Mouse (Mus musculus): ENCODE results near the gene Mgme1. TPM values are rescaled to one million over a fixed set of nuclear protein-coding genes. Genes with fewer than 3 reads are reported as not detected.
A peak's percentile ranks its signal among the peaks of the same experiment; 100 is the strongest.

Mgme1 gene
- polyA plus RNA-seq, 1 experiment from 2014 or later, result 17.5 TPM

GRCm38 (mm10) chr2:144238341-144238740 lies 32.1 kb upstream of the Mgme1 start:
- WGBS, result 67% methylated on average over 6 of the region's 6 CpGs
- ATAC-seq (ENCODE audit: insufficient number of reproducible peaks, insufficient read depth, low FRiP score, low TSS enrichment, low read depth), result no peak
- Histone ChIP-seq H3K4me1 (peaks cover 29% of the 10 kb centered on the region), H3K36me3 (no peaks in the 10 kb centered on the region), H3K9ac (no peak overlapping the region), H3K4me3 (no peak overlapping the region), H3K27me3 (no peaks in the 10 kb centered on the region), H3K27ac (no peak overlapping the region), H3K4me2 (no peak overlapping the region), H3K9me3 (no peaks in the 10 kb centered on the region)

DNA sequence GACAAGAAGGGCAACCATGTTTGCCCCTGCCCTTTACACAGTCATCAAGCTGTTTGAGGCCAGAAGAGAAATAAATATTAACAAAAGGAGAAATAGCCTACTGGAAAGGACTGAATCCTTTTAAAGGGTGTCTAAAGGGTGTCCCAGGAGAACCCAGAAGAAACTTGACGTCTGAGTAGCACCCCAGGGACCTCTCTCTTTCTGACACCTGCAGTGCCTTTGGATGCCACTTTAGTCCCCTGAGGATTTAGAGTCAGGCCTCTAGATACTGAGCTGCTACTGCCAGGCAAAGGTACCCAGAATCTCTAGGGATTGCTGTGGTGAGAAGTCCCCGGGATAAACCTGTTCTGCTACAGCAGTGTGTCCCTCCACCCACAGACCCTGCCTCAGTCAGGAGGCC lies 31.1 kb upstream of the Mgme1 start:
- Histone ChIP-seq H3K9ac (no peak overlapping the region), H3K27ac (no peak overlapping the region), H3K9me3 (no peaks in the 10 kb centered on the region), H3K27me3 (no peaks in the 10 kb centered on the region), H3K36me3 (no peaks in the 10 kb centered on the region), H3K4me1 (peaks cover 29% of the 10 kb centered on the region), H3K4me3 (no peak overlapping the region), H3K4me2 (no peak overlapping the region)
- ATAC-seq (ENCODE audit: insufficient number of reproducible peaks, insufficient read depth, low FRiP score, low TSS enrichment, low read depth), result no peak
- WGBS, result 60% methylated on average over 2 of the region's 2 CpGs

DNA sequence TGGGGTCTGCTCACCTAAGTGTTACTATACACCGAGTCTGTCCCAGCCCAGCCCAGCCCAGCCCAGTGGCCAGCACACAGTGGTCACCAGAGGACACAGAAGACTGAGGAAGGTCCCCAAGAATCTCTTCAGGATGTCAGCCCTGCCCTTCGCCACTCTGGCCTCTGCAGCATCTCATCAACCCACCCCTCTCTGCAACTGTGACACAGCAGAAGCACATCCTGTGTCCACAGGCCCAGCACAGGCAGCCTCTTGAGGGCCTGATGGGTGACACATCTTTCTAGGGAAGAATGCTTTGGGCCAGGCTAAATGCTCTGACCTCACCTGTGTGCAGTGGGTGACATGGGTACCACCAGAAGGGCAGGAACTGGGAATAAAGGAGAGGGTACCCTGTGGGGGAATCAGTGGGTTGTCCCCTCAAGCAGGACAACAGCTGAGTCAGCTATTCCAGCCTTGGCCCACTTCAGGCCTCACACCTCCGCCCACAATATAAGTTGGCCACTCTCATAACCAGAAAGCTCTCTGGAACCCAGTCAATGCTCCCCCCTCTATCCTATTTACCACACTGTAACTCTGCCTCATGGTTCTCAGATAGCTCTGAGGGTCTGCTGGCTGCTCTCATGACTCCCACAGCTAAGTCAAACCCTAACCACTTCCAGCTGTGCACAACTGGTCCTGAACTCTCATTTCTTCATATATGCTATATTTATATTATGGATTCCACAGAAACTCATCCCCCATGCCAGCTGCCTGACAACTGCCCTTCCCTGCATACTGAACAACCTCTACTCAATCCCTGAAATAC lies 30.2 kb upstream of the Mgme1 start:
- Histone ChIP-seq H3K4me2 (no peak overlapping the region), H3K9me3 (no peaks in the 10 kb centered on the region), H3K4me3 (no peak overlapping the region), H3K9ac (no peak overlapping the region), H3K4me1 (peaks cover 29% of the 10 kb centered on the region), H3K27me3 (no peaks in the 10 kb centered on the region), H3K36me3 (no peaks in the 10 kb centered on the region), H3K27ac (peak overlapping the region; percentile 63)
- peak; percentile 83 for ATAC-seq (ENCODE audit: insufficient number of reproducible peaks, insufficient read depth, low FRiP score, low TSS enrichment, low read depth)
- 73% methylated on average over 3 of the region's 3 CpGs for WGBS

- Histone ChIP-seq H3K4me3 (no peak overlapping the region), H3K36me3 (peaks cover 16% of the 10 kb centered on the region), H3K27ac (0 out of 2 replicates have a peak overlapping the region, but pooled peaks have one; percentile 2), H3K9ac (no peak overlapping the region), H3K9me3 (no peaks in the 10 kb centered on the region), H3K4me1 (peaks cover 26% of the 10 kb centered on the region), H3K27me3 (no peaks in the 10 kb centered on the region), H3K4me2 (no peak overlapping the region)
- whole genome bisulfite sequencing, result 47% methylated on average over 7 of the region's 7 CpGs
- ATAC-seq (ENCODE audit: insufficient number of reproducible peaks, insufficient read depth, low FRiP score, low TSS enrichment, low read depth), result 0 out of 2 replicates have a peak, but pooled peaks have one; percentile 34
Measured at GRCm38 (mm10) chr2:144245464-144245863, 25.0 kb upstream of the Mgme1 start.

GRCm38 (mm10) chr2:144246270-144246669 lies 24.2 kb upstream of the Mgme1 start:
- peaks cover 19% of the 10 kb centered on the region for H3K4me1 ChIP-seq
- no peak overlapping the region for H3K4me2 ChIP-seq
- 0 out of 2 replicates have a peak overlapping the region, but pooled peaks have one; percentile 2 for H3K27ac ChIP-seq
- WGBS, result 88% methylated on average over 2 of the region's 2 CpGs
- no peaks in the 10 kb centered on the region for H3K27me3 ChIP-seq
- H3K36me3 ChIP-seq, result peaks cover 24% of the 10 kb centered on the region
- no peak overlapping the region for H3K9ac ChIP-seq
- no peaks in the 10 kb centered on the region for H3K9me3 ChIP-seq
- ATAC-seq (ENCODE audit: insufficient number of reproducible peaks, insufficient read depth, low FRiP score, low TSS enrichment, low read depth), result no peak
- no peak overlapping the region for H3K4me3 ChIP-seq

DNA sequence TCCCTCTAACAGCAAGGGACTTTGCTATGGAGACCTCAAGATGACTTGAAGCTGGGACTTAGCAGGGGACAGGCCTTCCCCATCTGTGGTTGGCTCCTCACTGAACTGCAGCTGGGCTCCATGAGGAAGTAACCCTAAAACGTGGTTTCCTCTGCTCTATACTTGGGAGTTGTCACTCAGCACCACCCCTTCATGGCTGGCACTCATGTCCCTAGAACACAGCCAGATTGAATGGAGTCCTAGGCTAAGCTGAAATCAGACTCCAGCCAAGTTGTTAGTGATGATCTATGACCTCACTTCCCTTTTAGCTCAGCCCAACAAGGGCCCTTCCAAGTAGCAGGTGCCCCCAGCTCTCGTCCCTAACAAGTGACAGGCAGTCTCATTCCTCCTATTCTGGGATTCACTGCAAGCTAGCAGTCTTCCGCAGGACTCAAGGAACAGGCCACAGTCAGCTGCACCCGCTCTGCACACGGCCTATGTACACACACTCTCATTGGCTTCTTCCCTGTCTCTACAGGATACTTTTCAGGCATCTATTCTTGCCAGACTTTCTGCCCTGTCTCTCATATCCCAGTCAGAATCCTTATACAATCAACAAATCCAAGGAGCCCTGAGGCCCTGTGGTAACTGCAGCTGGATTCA lies 23.0 kb upstream of the Mgme1 start:
- Histone ChIP-seq H3K9me3 (no peaks in the 10 kb centered on the region), H3K27ac (peak overlapping the region; percentile 48; the same call in 1 of the 2 replicates), H3K9ac (0 out of 2 replicates have a peak overlapping the region, but pooled peaks have one; percentile 32), H3K27me3 (no peaks in the 10 kb centered on the region), H3K4me2 (no peak overlapping the region), H3K4me1 (peaks cover 19% of the 10 kb centered on the region), H3K4me3 (no peak overlapping the region), H3K36me3 (peaks cover 35% of the 10 kb centered on the region)
- WGBS, result 46% methylated on average over 5 of the region's 5 CpGs
- ATAC-seq (ENCODE audit: insufficient number of reproducible peaks, insufficient read depth, low FRiP score, low TSS enrichment, low read depth), result no peak

GRCm38 (mm10) chr2:144248613-144249376 lies 21.7 kb upstream of the Mgme1 start:
- Histone ChIP-seq H3K36me3 (peaks cover 48% of the 10 kb centered on the region), H3K9ac (no peak overlapping the region), H3K27ac (no peak overlapping the region), H3K4me1 (peaks cover 19% of the 10 kb centered on the region), H3K4me2 (no peak overlapping the region), H3K9me3 (no peaks in the 10 kb centered on the region), H3K27me3 (no peaks in the 10 kb centered on the region), H3K4me3 (no peak overlapping the region)
- 28% methylated on average over 4 of the region's 4 CpGs for WGBS
- ATAC-seq (ENCODE audit: insufficient number of reproducible peaks, insufficient read depth, low FRiP score, low TSS enrichment, low read depth), result no peak

GRCm38 (mm10) chr2:144250111-144250510 lies 20.4 kb upstream of the Mgme1 start:
- no peak overlapping the region for H3K9ac ChIP-seq
- H3K27ac ChIP-seq, result no peak overlapping the region
- H3K4me2 ChIP-seq, result no peak overlapping the region
- no peak overlapping the region for H3K4me3 ChIP-seq
- H3K9me3 ChIP-seq, result no peaks in the 10 kb centered on the region
- H3K4me1 ChIP-seq, result peaks cover 19% of the 10 kb centered on the region
- H3K27me3 ChIP-seq, result no peaks in the 10 kb centered on the region
- H3K36me3 ChIP-seq, result peaks cover 61% of the 10 kb centered on the region
- ATAC-seq (ENCODE audit: insufficient number of reproducible peaks, insufficient read depth, low FRiP score, low TSS enrichment, low read depth), result no peak

- Histone ChIP-seq H3K36me3 (peaks cover 59% of the 10 kb centered on the region), H3K4me2 (no peak overlapping the region), H3K27ac (no peak overlapping the region), H3K9me3 (no peaks in the 10 kb centered on the region), H3K27me3 (no peaks in the 10 kb centered on the region), H3K9ac (no peak overlapping the region), H3K4me3 (no peak overlapping the region), H3K4me1 (peaks cover 22% of the 10 kb centered on the region)
- WGBS, result 89% methylated on average over 2 of the region's 2 CpGs
- ATAC-seq (ENCODE audit: insufficient number of reproducible peaks, insufficient read depth, low FRiP score, low TSS enrichment, low read depth), result no peak
Measured at GRCm38 (mm10) chr2:144262837-144263236, 7.6 kb upstream of the Mgme1 start.

DNA sequence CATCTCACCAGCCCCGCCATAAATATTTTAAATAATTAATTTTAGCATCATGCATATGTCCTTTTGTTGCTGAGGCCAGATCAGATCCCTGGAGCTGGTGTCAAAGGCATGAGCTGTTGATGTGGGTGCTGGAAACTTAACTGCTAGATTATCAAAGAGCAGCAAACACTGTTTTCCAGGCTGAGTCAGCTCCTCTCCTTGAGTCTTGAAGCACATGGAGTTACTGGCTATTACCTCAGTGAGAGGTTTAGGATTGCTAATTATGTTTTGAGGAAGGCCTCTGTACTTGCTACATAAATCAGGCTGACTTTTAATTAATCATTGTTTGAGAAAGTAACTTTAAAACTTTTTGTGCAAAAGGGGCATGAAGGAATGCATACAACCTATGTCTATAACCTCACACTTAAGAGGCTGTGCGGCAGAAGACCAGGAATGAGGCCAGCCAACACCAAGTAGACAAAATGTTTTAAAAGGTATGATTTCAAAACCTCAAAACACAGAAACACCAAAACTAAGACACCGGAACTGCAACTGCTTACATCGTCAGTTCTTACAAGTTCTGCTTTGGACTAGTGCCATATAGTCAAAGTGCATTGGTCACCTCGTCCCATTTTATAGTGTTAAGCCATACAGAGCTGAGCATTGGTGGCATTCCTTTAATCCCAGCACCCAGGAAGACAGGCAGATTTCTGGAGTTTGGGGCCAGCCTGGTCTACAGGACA lies 5.9 kb upstream of the Mgme1 start:
- H3K4me3 ChIP-seq, result no peak overlapping the region
- 75% methylated on average over 5 of the region's 5 CpGs for WGBS
- no peaks in the 10 kb centered on the region for H3K27me3 ChIP-seq
- no peaks in the 10 kb centered on the region for H3K9me3 ChIP-seq
- ATAC-seq (ENCODE audit: insufficient number of reproducible peaks, insufficient read depth, low FRiP score, low TSS enrichment, low read depth), result no peak
- H3K4me2 ChIP-seq, result no peak overlapping the region
- H3K36me3 ChIP-seq, result peaks cover 41% of the 10 kb centered on the region
- H3K27ac ChIP-seq, result no peak overlapping the region
- H3K4me1 ChIP-seq, result peaks cover 34% of the 10 kb centered on the region
- H3K9ac ChIP-seq, result no peak overlapping the region

DNA sequence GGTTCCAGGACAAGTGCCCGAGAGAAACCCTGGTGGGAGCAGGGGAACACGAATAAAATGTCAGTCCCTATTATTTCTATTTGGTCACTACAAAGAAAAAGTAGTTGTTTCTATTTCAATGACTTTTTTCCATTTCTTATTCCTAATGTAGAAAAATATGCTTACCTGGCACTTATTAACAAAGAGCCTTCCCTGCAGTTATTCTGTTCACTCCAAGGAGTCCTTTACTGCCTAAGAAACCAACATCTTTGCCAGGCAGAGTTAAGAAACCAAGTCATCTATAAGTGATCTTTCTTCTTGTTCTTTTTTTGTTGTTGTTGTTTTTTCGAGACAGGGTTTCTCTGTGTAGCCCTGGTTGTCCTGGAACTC lies 5.4 kb upstream of the Mgme1 start:
- ATAC-seq (ENCODE audit: insufficient number of reproducible peaks, insufficient read depth, low FRiP score, low TSS enrichment, low read depth), result no peak
- Histone ChIP-seq H3K9me3 (no peaks in the 10 kb centered on the region), H3K36me3 (peaks cover 37% of the 10 kb centered on the region), H3K9ac (no peak overlapping the region), H3K4me1 (peaks cover 34% of the 10 kb centered on the region), H3K4me2 (no peak overlapping the region), H3K4me3 (no peak overlapping the region), H3K27ac (no peak overlapping the region), H3K27me3 (no peaks in the 10 kb centered on the region)
- WGBS, result 70% methylated on average over 3 of the region's 3 CpGs

Data from embryonic facial prominence, embryonic 13.5 days (tissue).